Mouse (Mus musculus) forebrain, embryonic 11.5 days (tissue): ENCODE measurements around the gene Agtpbp1. TPM values are rescaled to one million over a fixed set of nuclear protein-coding genes. Genes with fewer than 3 reads are reported as not detected.
"Not testable (repeated sequence)": the region's sequence is repeated elsewhere in the genome, so short reads cannot be mapped to it uniquely, and the experiment has no call there.

Experiments used
- ATAC-seq: fragments of 200-750 bp; cut with Nextera tagmentation; replicated peaks from 2 replicates; pipeline ENCODE4 v1.8.0; 2017; ENCODE audit warnings: moderate TSS enrichment; ENCODE audit not compliant: low FRiP score
- DNase-seq: peaks from one replicate; pipeline ENCODE4 v3.0.0-alpha.2; 2017; ENCODE audit warnings: low spot score
- H3K27ac ChIP-seq: fragments of 300-500 bp; sonication (generic); 2 replicates; pipeline ENCODE4 v1.5.1; 2014; ENCODE audit warnings: low read depth, low read length
- H3K27me3 ChIP-seq: fragments of 300-500 bp; sonication (generic); 2 replicates; pipeline ENCODE4 v1.6.1; 2014; ENCODE audit warnings: mild to moderate bottlenecking, low read length, mixed read lengths; ENCODE audit not compliant: control insufficient read depth, insufficient read depth
- H3K36me3 ChIP-seq: fragments of 300-500 bp; sonication (generic); 2 replicates; pipeline ENCODE4 v1.6.1; 2014; ENCODE audit warnings: mild to moderate bottlenecking, low read length, moderate library complexity, mixed read lengths; ENCODE audit not compliant: control insufficient read depth, insufficient read depth
- H3K4me1 ChIP-seq: fragments of 300-500 bp; sonication (generic); replicated peaks from 2 replicates; pipeline ENCODE4 v1.6.1; 2014; ENCODE audit warnings: low read length, mixed read lengths; ENCODE audit not compliant: control insufficient read depth, insufficient read depth
- H3K4me2 ChIP-seq: fragments of 300-500 bp; sonication (generic); 2 replicates; pipeline ENCODE4 v1.6.1; 2014; ENCODE audit warnings: low read depth, mild to moderate bottlenecking, low read length, moderate library complexity, mixed read lengths; ENCODE audit not compliant: severe bottlenecking
- H3K4me3 ChIP-seq: fragments of 300-500 bp; sonication (generic); 2 replicates; pipeline ENCODE4 v1.5.1; 2014; ENCODE audit warnings: low read depth, low read length
- H3K9ac ChIP-seq: fragments of 300-500 bp; sonication (generic); 2 replicates; pipeline ENCODE4 v1.6.1; 2014; ENCODE audit warnings: low read length
- H3K9me3 ChIP-seq: fragments of 300-500 bp; sonication (generic); 2 replicates; pipeline ENCODE4 v1.6.1; 2016; ENCODE audit warnings: low read length, mixed read lengths; ENCODE audit not compliant: control insufficient read depth
- WGBS: fragments of 180-500 bp; shearing (Covaris S2); extraction: QIAGEN DNeasy Blood & Tissue Kit; methylation state at CpG from one replicate; pipeline ENCODE4 v1.1.7; 2014; 5-methylcytosine and 5-hydroxymethylcytosine counted together
- polyA plus RNA-seq: library from polyadenylated mRNA; unstranded; fragments of >200 nt; fragmentation: Nextera tagmentation; extraction: Ambion mirVana; gene quantifications from 2 replicates; pipeline ENCODE4 v1.2.1, GENCODE M21; 2014

Gene Agtpbp1
- polyA plus RNA-seq, 1 experiment from 2014 or later, result 21.0 TPM

DNA sequence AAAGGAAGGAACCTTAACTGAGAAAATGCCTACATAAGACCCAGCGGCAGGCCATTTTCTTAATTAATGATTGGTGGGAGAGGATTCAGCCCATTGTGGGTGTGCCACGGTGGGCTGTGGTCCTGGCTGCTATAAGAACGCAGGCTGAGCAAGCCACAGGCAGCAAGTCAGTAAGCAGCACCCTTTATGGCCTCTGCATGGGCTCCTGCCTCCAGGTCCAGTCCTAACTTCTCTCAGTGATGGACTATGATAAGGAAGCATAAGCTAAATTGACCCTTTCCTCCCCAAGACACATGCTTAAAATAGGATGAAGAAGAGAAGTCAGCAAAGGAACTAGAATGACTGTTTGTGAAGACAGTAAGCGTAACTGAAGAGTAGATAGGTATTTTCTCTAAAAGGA is 30.1 kb upstream of the Agtpbp1 start:
- WGBS, result 91% methylated on average over 4 of the region's 4 CpGs
- ATAC-seq, result no peak
- Histone ChIP-seq H3K4me3 (no peak overlapping the region), H3K9me3 (no peaks in the 10 kb centered on the region), H3K36me3 (peaks cover 2% of the 10 kb centered on the region; the same call in 1 of the 2 replicates), H3K4me2 (no peak overlapping the region), H3K27ac (no peak overlapping the region), H3K4me1 (no peaks in the 10 kb centered on the region), H3K9ac (no peak overlapping the region), H3K27me3 (no peaks in the 10 kb centered on the region)
- DNase-seq, result no peak

- Histone ChIP-seq H3K9ac (no peak overlapping the region), H3K4me3 (no peak overlapping the region), H3K4me1 (no peaks in the 10 kb centered on the region), H3K27me3 (no peaks in the 10 kb centered on the region), H3K27ac (no peak overlapping the region), H3K9me3 (no peaks in the 10 kb centered on the region), H3K36me3 (peaks cover 4% of the 10 kb centered on the region; the same call in 1 of the 2 replicates), H3K4me2 (no peak overlapping the region)
- no peak for DNase-seq
- ATAC-seq, result no peak
- 87% methylated on average over 4 of the region's 4 CpGs for WGBS
Measured at GRCm38 (mm10) chr13:59613868-59614267, 28.8 kb upstream of the Agtpbp1 start.

DNA sequence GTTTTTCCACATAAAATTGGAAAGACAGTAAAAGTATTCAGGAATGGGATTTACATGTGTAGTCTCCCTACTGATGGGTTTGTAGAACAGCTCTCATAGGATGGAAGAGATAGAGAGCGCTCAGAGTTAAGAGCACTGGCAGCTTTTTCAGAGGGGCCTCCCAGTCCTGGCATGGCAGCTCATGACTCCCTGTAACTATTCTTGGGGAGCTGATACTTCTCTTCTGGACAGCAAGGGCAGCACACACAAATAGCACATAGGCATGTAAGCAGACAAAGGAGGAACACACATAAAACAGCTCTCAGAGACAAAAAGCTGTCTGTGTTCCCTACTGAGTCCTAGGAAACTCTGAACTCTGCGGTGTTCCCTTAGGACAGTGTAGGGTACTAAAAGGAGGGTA is 25.4 kb upstream of the Agtpbp1 start:
- H3K36me3 ChIP-seq, result peaks cover 4% of the 10 kb centered on the region; the same call in 1 of the 2 replicates
- no peak for ATAC-seq

DNA sequence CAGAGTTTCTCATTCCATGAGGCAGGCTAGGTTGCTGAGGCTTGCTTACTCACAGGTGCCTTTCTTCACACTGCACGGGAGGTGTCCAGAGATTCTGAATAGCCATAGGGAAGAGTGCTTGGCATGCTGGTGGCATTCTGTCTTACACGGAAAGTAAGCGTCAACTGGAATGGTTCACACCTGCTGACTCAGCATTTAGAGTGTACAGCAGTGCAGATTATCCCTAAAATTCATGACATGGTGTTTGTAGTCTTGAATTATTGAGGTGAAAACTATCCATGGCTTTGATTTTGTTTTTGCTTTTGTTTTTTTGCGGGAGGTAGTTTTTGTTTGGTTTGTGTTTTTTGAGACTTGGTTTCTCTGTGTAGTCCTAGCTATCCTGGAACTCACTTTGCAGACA is 24.9 kb upstream of the Agtpbp1 start:
- Histone ChIP-seq H3K9me3 (no peaks in the 10 kb centered on the region), H3K27me3 (no peaks in the 10 kb centered on the region), H3K27ac (no peak overlapping the region), H3K4me2 (no peak overlapping the region), H3K9ac (no peak overlapping the region), H3K36me3 (peaks cover 2% of the 10 kb centered on the region; the same call in 1 of the 2 replicates), H3K4me3 (no peak overlapping the region), H3K4me1 (no peaks in the 10 kb centered on the region)
- no peak for DNase-seq
- ATAC-seq, result no peak
- WGBS, result 97% methylated on average over 4 of the region's 4 CpGs

More for the DNA sequence above, 25.4 kb upstream of the Agtpbp1 start:
- no peak overlapping the region for H3K9ac ChIP-seq
- H3K9me3 ChIP-seq, result no peaks in the 10 kb centered on the region
- DNase-seq, result no peak
- no peaks in the 10 kb centered on the region for H3K4me1 ChIP-seq
- no peak overlapping the region for H3K27ac ChIP-seq
- no peaks in the 10 kb centered on the region for H3K27me3 ChIP-seq
- H3K4me2 ChIP-seq, result no peak overlapping the region
- 95% methylated on average over 2 of the region's 2 CpGs for WGBS
- no peak overlapping the region for H3K4me3 ChIP-seq

GRCm38 (mm10) chr13:59605221-59605922 is 20.3 kb upstream of the Agtpbp1 start:
- Histone ChIP-seq H3K4me1 (no peaks in the 10 kb centered on the region), H3K27me3 (no peaks in the 10 kb centered on the region), H3K36me3 (peaks cover 8% of the 10 kb centered on the region; the same call in 1 of the 2 replicates), H3K4me3 (no peak overlapping the region), H3K9ac (no peak overlapping the region), H3K9me3 (no peaks in the 10 kb centered on the region), H3K4me2 (no peak overlapping the region), H3K27ac (no peak overlapping the region)
- 90% methylated on average over 10 of the region's 10 CpGs for WGBS
- DNase-seq (no peak), ATAC-seq (no peak)

GRCm38 (mm10) chr13:59604511-59604910 is 19.5 kb upstream of the Agtpbp1 start:
- no peak overlapping the region for H3K4me3 ChIP-seq
- H3K27ac ChIP-seq, result no peak overlapping the region
- no peak for ATAC-seq
- WGBS, result 94% methylated on average over 1 of the region's 1 CpGs
- H3K4me2 ChIP-seq, result no peak overlapping the region
- peaks cover 6% of the 10 kb centered on the region; the same call in 1 of the 2 replicates for H3K36me3 ChIP-seq
- H3K9me3 ChIP-seq, result no peaks in the 10 kb centered on the region
- no peaks in the 10 kb centered on the region for H3K27me3 ChIP-seq
- H3K4me1 ChIP-seq, result no peaks in the 10 kb centered on the region
- DNase-seq, result no peak
- no peak overlapping the region for H3K9ac ChIP-seq

DNA sequence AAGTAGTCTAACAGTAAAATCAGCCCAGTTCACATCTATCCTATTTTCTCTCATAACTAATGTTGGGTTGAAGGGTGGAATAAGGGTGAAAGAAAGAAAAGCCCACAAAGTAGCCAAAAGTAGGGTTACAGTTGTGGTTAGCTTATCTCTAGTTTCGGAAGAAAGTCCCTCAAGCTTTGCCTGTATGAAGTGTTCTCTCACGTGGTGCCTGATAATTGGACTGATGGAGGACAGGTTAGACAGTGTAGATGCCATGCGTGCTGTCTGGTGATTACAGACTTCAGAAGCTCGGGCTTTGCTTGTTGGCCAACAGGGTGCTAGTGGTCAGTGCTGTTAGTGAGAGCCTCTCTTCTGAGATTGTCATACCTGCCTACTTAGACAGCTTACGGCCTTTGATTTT is 18.1 kb upstream of the Agtpbp1 start:
- no peak for ATAC-seq

GRCm38 (mm10) chr13:59592630-59593029 is 7.6 kb upstream of the Agtpbp1 start:
- DNase-seq, result no peak
- H3K9me3 ChIP-seq, result no peaks in the 10 kb centered on the region
- no peak overlapping the region for H3K9ac ChIP-seq
- H3K27ac ChIP-seq, result no peak overlapping the region
- no peak overlapping the region for H3K4me2 ChIP-seq
- no peaks in the 10 kb centered on the region; the same call in none of the 2 replicates for H3K36me3 ChIP-seq
- H3K4me3 ChIP-seq, result no peak overlapping the region
- no peak for ATAC-seq
- H3K27me3 ChIP-seq, result no peaks in the 10 kb centered on the region
- WGBS, result 94% methylated on average over 1 of the region's 1 CpGs
- H3K4me1 ChIP-seq, result no peaks in the 10 kb centered on the region

More for the DNA sequence above, 18.1 kb upstream of the Agtpbp1 start:
- H3K27ac ChIP-seq, result no peak overlapping the region
- no peak overlapping the region for H3K9ac ChIP-seq
- no peaks in the 10 kb centered on the region for H3K9me3 ChIP-seq
- H3K36me3 ChIP-seq, result peaks cover 6% of the 10 kb centered on the region; the same call in 1 of the 2 replicates
- no peaks in the 10 kb centered on the region for H3K4me1 ChIP-seq
- H3K4me2 ChIP-seq, result no peak overlapping the region
- DNase-seq, result no peak
- 95% methylated on average over 5 of the region's 5 CpGs for WGBS
- no peaks in the 10 kb centered on the region for H3K27me3 ChIP-seq
- H3K4me3 ChIP-seq, result no peak overlapping the region

DNA sequence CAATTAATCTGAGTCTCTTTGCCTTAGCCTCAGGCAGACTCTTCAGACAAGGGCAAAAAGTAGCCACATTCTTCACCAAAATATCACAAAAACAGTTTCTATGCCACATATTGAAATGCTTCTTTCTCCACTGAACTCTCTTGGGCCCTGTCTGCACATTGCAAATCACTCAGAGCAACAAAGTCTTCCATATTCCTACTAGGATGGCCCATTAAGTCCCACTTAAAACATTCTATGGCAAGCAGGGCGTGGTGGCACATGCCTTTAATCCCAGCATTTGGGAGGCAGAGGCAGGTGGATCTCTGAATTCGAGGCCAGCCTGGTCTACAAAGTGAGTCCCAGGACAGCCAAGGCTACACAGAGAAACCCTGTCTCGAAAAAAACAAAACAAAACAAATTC is 7.0 kb upstream of the Agtpbp1 start:
- H3K4me2 ChIP-seq, H3K36me3 ChIP-seq, ATAC-seq, H3K27me3 ChIP-seq, DNase-seq, H3K27ac ChIP-seq, H3K4me1 ChIP-seq, H3K4me3 ChIP-seq, H3K9me3 ChIP-seq, H3K9ac ChIP-seq: not testable (repeated sequence)
- WGBS, result 92% methylated on average over 3 of the region's 3 CpGs
